8 mouse cellular contexts compared by ENCODE assay signal in genomic region chr3:105450641-105451470, GRCm38 (mm10). TPM values are rescaled to one million over a fixed set of nuclear protein-coding genes. Genes with fewer than 3 reads are reported as not detected.
A peak's percentile ranks its signal among the peaks of the same experiment; 100 is the strongest.
DNase-seq lines count a peak whose midpoint lies in the region; ATAC-seq lines count a peak whose summit lies in the region.

No protein-coding gene starts in this region.

- H3K9me3 ChIP-seq in limb, embryonic 10.5 days (replicated peaks): no peaks in the 10 kb centered on the region
- no peaks in the 10 kb centered on the region for H3K9me3 ChIP-seq in neural tube, embryonic 12.5 days

- no peaks in the 10 kb centered on the region for H3K36me3 ChIP-seq in limb, embryonic 10.5 days
- H3K36me3 ChIP-seq in neural tube, embryonic 12.5 days: no peaks in the 10 kb centered on the region

- peak overlapping the region; percentile 100 for H3K4me2 ChIP-seq in neural tube, embryonic 12.5 days (replicated peaks)

- DNase-seq in adrenal gland, adult (ENCODE audit: inconsistent age in 2 of 2, low spot score in 1 of 2): peak; percentile 47 to 70
- no peak for DNase-seq in adrenal gland, postnatal 4 days (ENCODE audit: low spot score in 2 of 2)
- peak; percentile 66 to 82 for DNase-seq in cerebellum, postnatal 25 days
- DNase-seq in kidney, adult 18-20 months: peak; percentile 39
- DNase-seq in limb, embryonic 10.5 days (ENCODE audit: low spot score): peak; percentile 66
- no peak for DNase-seq in thymus, postnatal 25 days

- peak overlapping the region; percentile 78; the same call in 1 of the 2 replicates for H3K9ac ChIP-seq in neural tube, embryonic 12.5 days

- H3K27me3 ChIP-seq in limb, embryonic 10.5 days (ENCODE audit: low read depth, poor library complexity, severe bottlenecking): peaks cover 93% of the 10 kb centered on the region
- peaks cover 36% of the 10 kb centered on the region for H3K27me3 ChIP-seq in neural tube, embryonic 12.5 days (replicated peaks)

- peak; percentile 42; the same call in 1 of the 2 replicates for ATAC-seq in granulocyte monocyte progenitor cell, adult 5-6 weeks (replicated peaks; ENCODE audit: poor library complexity, severe bottlenecking)
- ATAC-seq in neural tube, embryonic 12.5 days (ENCODE audit: low FRiP score, low read depth): peak; percentile 27; the same call in 1 of the 2 replicates

- no peak overlapping the region for H3K27ac ChIP-seq in limb, embryonic 10.5 days
- no peak overlapping the region for H3K27ac ChIP-seq in neural tube, embryonic 12.5 days

- H3K4me1 ChIP-seq in limb, embryonic 10.5 days: peaks cover 29% of the 10 kb centered on the region
- peaks cover 25% of the 10 kb centered on the region for H3K4me1 ChIP-seq in neural tube, embryonic 12.5 days

- 1% methylated on average over 22 of the region's 22 CpGs for WGBS in limb, embryonic 10.5 days
- 1% methylated on average over 22 of the region's 22 CpGs for WGBS in neural tube, embryonic 12.5 days

- peak overlapping the region; percentile 68 for H3K4me3 ChIP-seq in limb, embryonic 10.5 days
- H3K4me3 ChIP-seq in neural tube, embryonic 12.5 days: peak overlapping the region; percentile 75; the same call in 1 of the 2 replicates

RNA-seq across cellular contexts. Expression of gene Kcnd3, which starts 1.3 kb away (rescaled TPM):
- 10 to 100 TPM in 1 of 2 experiments, 1 to 10 TPM in 1; 9.5 to 10.1 TPM for total RNA-seq in adrenal gland, postnatal 4 days (2021)
- total RNA-seq in granulocyte monocyte progenitor cell, adult 5-6 weeks (2014; fragmentation: Nextera tagmentation): not detected in 2 replicates
- not detected in 2 replicates for total RNA-seq in granulocyte monocyte progenitor cell, adult 5-6 weeks (2017)
- 0.13 and 0.19 TPM in 2 replicates for polyA plus RNA-seq in limb, embryonic 10.5 days (2016; fragmentation: Nextera tagmentation; extraction: Ambion mirVana)
- 3.3 and 3.6 TPM in 2 replicates for polyA plus RNA-seq in neural tube, embryonic 12.5 days (2016; fragmentation: Nextera tagmentation; extraction: Ambion mirVana)

Comparison
In these comparisons a context has a peak if more than half of its experiments do, and no peak if none do; other contexts are left out.
1. DNase-seq: peak in adrenal gland, adult (2 of 2), cerebellum, postnatal 25 days (2 of 2), kidney, adult 18-20 months (single experiment) and limb, embryonic 10.5 days (single experiment); none in adrenal gland, postnatal 4 days (0 of 2) and thymus, postnatal 25 days (single experiment).
2. RNA of gene Kcnd3, which starts 1.3 kb away (total RNA-seq): 9.5 to 10.1 TPM in adrenal gland, postnatal 4 days; not detected in granulocyte monocyte progenitor cell, adult 5-6 weeks; every median in the first group is over 10 times any median in the second.